ENCODE assay signal across 17 mouse cellular contexts in the genomic region with DNA sequence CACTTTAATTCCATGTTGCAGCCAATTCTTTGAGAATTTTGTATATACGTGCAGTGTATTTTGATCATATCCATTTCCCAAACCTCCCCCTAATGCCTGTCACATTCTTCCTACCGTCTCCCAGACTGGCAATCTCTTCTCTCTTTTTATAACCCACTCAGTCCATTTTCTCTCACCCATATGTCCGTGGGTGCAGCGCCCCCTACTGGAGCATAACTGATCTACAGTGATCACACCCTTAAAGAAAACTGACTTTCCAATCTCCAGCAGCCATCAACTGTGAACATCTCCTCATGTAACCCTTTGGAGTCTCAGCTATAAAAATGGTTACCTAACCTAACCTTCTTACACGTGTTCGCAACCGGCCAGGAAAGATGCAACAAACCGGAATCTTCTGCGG.
A peak's percentile ranks its signal among the peaks of the same experiment; 100 is the strongest.
DNase-seq lines count a peak whose midpoint lies in the region; ATAC-seq and TF ChIP-seq lines count a peak whose summit lies in the region.
"Had no signal": no experiment of that assay in that cellular context is flagged by ENCODE, and none has a peak within 500 bp of the region (broad histone marks: within the 10 kb centered on the region; RNA-seq: fewer than 3 reads in every experiment).

No protein-coding gene starts in this region.

- H3K4me3 ChIP-seq in kidney, postnatal 0 days (replicated peaks; ENCODE audit: low read depth, low read length), result no peak overlapping the region
- H3K4me3 ChIP-seq in midbrain, postnatal 0 days (ENCODE audit: low read depth, low read length), result no peak overlapping the region
- no peak overlapping the region for H3K4me3 ChIP-seq in midbrain, embryonic 15.5 days
- H3K4me3 ChIP-seq in stomach, postnatal 0 days (ENCODE audit: low read depth, low read length), result no peak overlapping the region
- H3K4me3 ChIP-seq: embryonic facial prominence, embryonic 12.5 days; hindbrain, embryonic 15.5 days; limb, embryonic 10.5 days; lung, embryonic 15.5 days; neural tube, embryonic 15.5 days had no signal

- no peak overlapping the region for H3K4me2 ChIP-seq in kidney, postnatal 0 days (ENCODE audit: low read length)
- H3K4me2 ChIP-seq in midbrain, postnatal 0 days (ENCODE audit: low read depth, low read length, poor library complexity, severe bottlenecking), result no peak overlapping the region
- no peak overlapping the region for H3K4me2 ChIP-seq in midbrain, embryonic 15.5 days
- H3K4me2 ChIP-seq in stomach, postnatal 0 days (replicated peaks; ENCODE audit: low read depth), result no peak overlapping the region
- H3K4me2 ChIP-seq: embryonic facial prominence, embryonic 12.5 days; hindbrain, embryonic 15.5 days; lung, embryonic 15.5 days; neural tube, embryonic 15.5 days had no signal

- no peak overlapping the region for H3K27ac ChIP-seq in kidney, postnatal 0 days
- H3K27ac ChIP-seq in midbrain, postnatal 0 days (ENCODE audit: low read depth, low read length), result no peak overlapping the region
- H3K27ac ChIP-seq in midbrain, embryonic 15.5 days, result no peak overlapping the region
- H3K27ac ChIP-seq in stomach, postnatal 0 days (replicated peaks), result no peak overlapping the region
- H3K27ac ChIP-seq: embryonic facial prominence, embryonic 12.5 days; hindbrain, embryonic 15.5 days; limb, embryonic 10.5 days; lung, embryonic 15.5 days; neural tube, embryonic 15.5 days had no signal

- H3K36me3 ChIP-seq in kidney, postnatal 0 days (ENCODE audit: insufficient read depth, low read length), result no peaks in the 10 kb centered on the region
- no peaks in the 10 kb centered on the region for H3K36me3 ChIP-seq in midbrain, postnatal 0 days (ENCODE audit: insufficient read depth, low read length)
- no peaks in the 10 kb centered on the region for H3K36me3 ChIP-seq in midbrain, embryonic 15.5 days (replicated peaks)
- no peaks in the 10 kb centered on the region for H3K36me3 ChIP-seq in stomach, postnatal 0 days (ENCODE audit: control insufficient read depth, insufficient read depth, low read length)
- H3K36me3 ChIP-seq: embryonic facial prominence, embryonic 12.5 days; hindbrain, embryonic 15.5 days; limb, embryonic 10.5 days; lung, embryonic 15.5 days; neural tube, embryonic 15.5 days had no signal

- no peak overlapping the region for H3K9ac ChIP-seq in kidney, postnatal 0 days (ENCODE audit: low read depth, low read length)
- no peak overlapping the region for H3K9ac ChIP-seq in midbrain, postnatal 0 days (replicated peaks; ENCODE audit: low read length, poor library complexity, severe bottlenecking)
- H3K9ac ChIP-seq in midbrain, embryonic 15.5 days, result no peak overlapping the region
- H3K9ac ChIP-seq in stomach, postnatal 0 days (ENCODE audit: low read length), result no peak overlapping the region
- H3K9ac ChIP-seq: embryonic facial prominence, embryonic 12.5 days; hindbrain, embryonic 15.5 days; lung, embryonic 15.5 days; neural tube, embryonic 15.5 days had no signal

- ATAC-seq in kidney, postnatal 0 days (replicated peaks; ENCODE audit: low FRiP score, low read depth), result no peak
- ATAC-seq in midbrain, postnatal 0 days (ENCODE audit: low FRiP score), result no peak
- ATAC-seq in midbrain, embryonic 15.5 days (replicated peaks), result no peak
- ATAC-seq in stomach, postnatal 0 days (ENCODE audit: low FRiP score, low TSS enrichment), result no peak
- no peak for ATAC-seq in activated CD4-positive, CD25-positive, alpha-beta regulatory T cell, adult 4 months

- peak; percentile 6 for DNase-seq in cerebellum, adult 9-10 months
- no peak for DNase-seq in cerebellum, adult 9-11 months
- no peak for DNase-seq in kidney, postnatal 0 days (ENCODE audit: low spot score)
- no peak for DNase-seq in kidney, adult 18-20 months
- DNase-seq in midbrain, postnatal 0 days (ENCODE audit: low spot score), result no peak
- no peak for DNase-seq in stomach, postnatal 0 days (ENCODE audit: low spot score)
- DNase-seq: adrenal gland, postnatal 36 days; B cell, adult 2 months; heart, postnatal 10 days; right cerebral cortex, postnatal 25 days had no signal

- H3K4me1 ChIP-seq in kidney, postnatal 0 days (replicated peaks; ENCODE audit: insufficient read depth, low read length), result no peaks in the 10 kb centered on the region
- no peaks in the 10 kb centered on the region for H3K4me1 ChIP-seq in midbrain, postnatal 0 days (ENCODE audit: insufficient read depth, low read length)
- no peaks in the 10 kb centered on the region for H3K4me1 ChIP-seq in midbrain, embryonic 15.5 days
- H3K4me1 ChIP-seq in stomach, postnatal 0 days (replicated peaks; ENCODE audit: control insufficient read depth, insufficient read depth), result no peaks in the 10 kb centered on the region
- H3K4me1 ChIP-seq: hindbrain, embryonic 15.5 days; lung, embryonic 15.5 days; neural tube, embryonic 15.5 days had no signal

- no peaks in the 10 kb centered on the region for H3K27me3 ChIP-seq in kidney, postnatal 0 days (ENCODE audit: insufficient read depth, low read length)
- no peaks in the 10 kb centered on the region for H3K27me3 ChIP-seq in midbrain, postnatal 0 days (ENCODE audit: insufficient read depth, low read length)
- no peaks in the 10 kb centered on the region for H3K27me3 ChIP-seq in midbrain, embryonic 15.5 days (replicated peaks)
- H3K27me3 ChIP-seq in stomach, postnatal 0 days (ENCODE audit: control insufficient read depth, insufficient read depth, low read length), result no peaks in the 10 kb centered on the region
- H3K27me3 ChIP-seq: embryonic facial prominence, embryonic 12.5 days; hindbrain, embryonic 15.5 days; lung, embryonic 15.5 days; neural tube, embryonic 15.5 days had no signal

- TF ChIP-seq EP300 in stomach, postnatal 0 days (optimal IDR thresholded peaks at IDR 0.05), result no peak

- H3K9me3 ChIP-seq in kidney, postnatal 0 days (replicated peaks; ENCODE audit: low read length), result no peaks in the 10 kb centered on the region
- H3K9me3 ChIP-seq in midbrain, postnatal 0 days (ENCODE audit: low read length), result no peaks in the 10 kb centered on the region
- no peaks in the 10 kb centered on the region for H3K9me3 ChIP-seq in midbrain, embryonic 15.5 days
- H3K9me3 ChIP-seq in stomach, postnatal 0 days (ENCODE audit: control insufficient read depth, low read length), result no peaks in the 10 kb centered on the region
- H3K9me3 ChIP-seq: embryonic facial prominence, embryonic 12.5 days; hindbrain, embryonic 15.5 days; limb, embryonic 10.5 days; lung, embryonic 15.5 days had no signal

- TF ChIP-seq CTCF in kidney, postnatal 0 days (IDR thresholded peaks at IDR 0.05; ENCODE audit: low read depth), result peak; percentile 39; the same call in 1 of the 2 replicates
- TF ChIP-seq CTCF in midbrain, postnatal 0 days (IDR thresholded peaks at IDR 0.05), result peak; percentile 18
- peak; percentile 44 for TF ChIP-seq CTCF in stomach, postnatal 0 days (IDR thresholded peaks at IDR 0.05; ENCODE audit: low read depth)

- 82% methylated on average over 9 of the region's 9 CpGs for WGBS in kidney, postnatal 0 days
- 87% methylated on average over 9 of the region's 9 CpGs for WGBS in midbrain, postnatal 0 days
- WGBS in midbrain, embryonic 15.5 days, result 84% methylated on average over 9 of the region's 9 CpGs
- 82% methylated on average over 9 of the region's 9 CpGs for WGBS in stomach, postnatal 0 days
